ENCODE assay signal across 14 mouse cellular contexts in the genomic region with DNA sequence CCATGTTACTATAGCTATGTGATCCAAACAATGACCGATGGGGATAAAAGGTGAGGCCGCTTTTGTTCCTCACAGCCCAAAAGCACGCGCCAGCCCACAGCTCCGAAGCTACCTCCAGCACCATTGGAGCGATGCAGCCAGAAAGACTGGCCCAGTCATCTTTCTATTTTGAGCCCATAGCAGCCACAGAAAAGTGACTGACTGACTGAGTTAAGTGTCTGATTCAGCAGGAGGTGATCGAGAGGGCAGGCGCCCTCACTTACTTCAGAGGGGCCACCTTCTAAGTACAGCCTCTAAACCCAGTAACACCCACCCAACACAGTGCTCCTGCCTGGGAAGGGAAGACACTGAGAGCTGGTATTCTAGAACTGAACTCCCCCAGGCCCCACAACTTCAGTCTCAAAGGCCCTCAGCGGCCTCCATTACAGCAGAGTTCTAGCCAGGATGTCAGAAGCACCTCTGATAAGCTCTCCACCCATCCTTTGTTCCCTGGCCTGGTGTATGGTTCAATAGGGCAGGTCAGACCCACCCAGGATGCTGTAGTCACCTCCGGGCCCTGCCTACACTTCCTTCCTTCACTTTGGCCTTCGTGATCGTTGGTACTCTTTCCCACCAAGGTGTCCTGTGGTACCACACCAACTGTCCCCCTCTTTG.
DNase-seq lines count a peak whose midpoint lies in the region; ATAC-seq and TF ChIP-seq lines count a peak whose summit lies in the region.
"Had no signal": no experiment of that assay in that cellular context is flagged by ENCODE, and none has a peak within 500 bp of the region (broad histone marks: within the 10 kb centered on the region; RNA-seq: fewer than 3 reads in every experiment).

No protein-coding gene starts in this region.

- no peak for TF ChIP-seq CTCF in gastrocnemius, adult 2 months (IDR thresholded peaks at IDR 0.05)

- H3K4me1 ChIP-seq in midbrain, embryonic 10.5 days: peaks cover 41% of the 10 kb centered on the region
- peaks cover 13% of the 10 kb centered on the region for H3K4me1 ChIP-seq in midbrain, embryonic 16.5 days (ENCODE audit: control insufficient read depth, insufficient read depth, low read length)

- WGBS in midbrain, embryonic 10.5 days: 94% methylated on average over 12 of the region's 12 CpGs
- WGBS in midbrain, embryonic 16.5 days: 94% methylated on average over 12 of the region's 12 CpGs

- H3K4me2 ChIP-seq in midbrain, embryonic 16.5 days (ENCODE audit: low read length): no peak overlapping the region
- H3K4me2 ChIP-seq: forebrain, embryonic 12.5 days; limb, embryonic 15.5 days had no signal

- H3K27ac ChIP-seq in gastrocnemius, adult 2 months: peak overlapping the region; percentile 91
- peak overlapping the region; percentile 1; the same call in 1 of the 2 replicates for H3K27ac ChIP-seq in midbrain, embryonic 10.5 days (replicated peaks)
- H3K27ac ChIP-seq in midbrain, embryonic 16.5 days (ENCODE audit: low read length): no peak overlapping the region
- H3K27ac ChIP-seq: limb, embryonic 15.5 days had no signal

- H3K9ac ChIP-seq in midbrain, embryonic 16.5 days (ENCODE audit: low read depth, low read length): no peak overlapping the region
- H3K9ac ChIP-seq: forebrain, embryonic 12.5 days; limb, embryonic 15.5 days; liver, postnatal 0 days had no signal

- H3K36me3 ChIP-seq in midbrain, embryonic 10.5 days: peaks cover 68% of the 10 kb centered on the region
- no peaks in the 10 kb centered on the region for H3K36me3 ChIP-seq in midbrain, embryonic 16.5 days (ENCODE audit: control insufficient read depth, insufficient read depth, low read length)
- H3K36me3 ChIP-seq: limb, embryonic 15.5 days had no signal

- no peak for ATAC-seq in midbrain, embryonic 16.5 days
- ATAC-seq: liver, postnatal 0 days had no signal

- no peaks in the 10 kb centered on the region for H3K27me3 ChIP-seq in midbrain, embryonic 10.5 days (ENCODE audit: low read depth, poor library complexity, severe bottlenecking)
- no peaks in the 10 kb centered on the region for H3K27me3 ChIP-seq in midbrain, embryonic 16.5 days (ENCODE audit: control insufficient read depth, insufficient read depth, low read depth, low read length)
- H3K27me3 ChIP-seq: forebrain, embryonic 12.5 days; limb, embryonic 15.5 days had no signal

- H3K9me3 ChIP-seq in midbrain, embryonic 10.5 days (replicated peaks): no peaks in the 10 kb centered on the region
- no peaks in the 10 kb centered on the region for H3K9me3 ChIP-seq in midbrain, embryonic 16.5 days (replicated peaks; ENCODE audit: control insufficient read depth, low read length, poor library complexity, severe bottlenecking)
- H3K9me3 ChIP-seq: forebrain, embryonic 12.5 days; limb, embryonic 15.5 days had no signal

- peak; percentile 66 for DNase-seq in gastrocnemius, adult 2 months
- no peak for DNase-seq in gastrocnemius, postnatal 10 days
- no peak for DNase-seq in midbrain, embryonic 10.5 days (ENCODE audit: low spot score)
- peak; percentile 48 to 63 for DNase-seq in heart, postnatal 10 days
- no peak for DNase-seq in spleen, postnatal 4 days (ENCODE audit: low spot score in 2 of 2)
- DNase-seq in adrenal gland, postnatal 14 days: no peak
- no peak for DNase-seq in thymus, postnatal 4 days
- DNase-seq: kidney, adult 11 months; kidney, postnatal 14 days; liver, postnatal 0 days; thymus, postnatal 25 days had no signal

- intact Hi-C loops in gastrocnemius, adult 2 months (cut with DNase I): loop anchor here (2.0 kb wide), 1 partner anchor 64 kb away; the partner anchor contains the start of gene Fgfr2
- intact Hi-C loops in heart, postnatal 10 days (cut with DNase I): no loop called here

- H3K4me3 ChIP-seq in gastrocnemius, adult 2 months: peak overlapping the region; percentile 32
- H3K4me3 ChIP-seq in midbrain, embryonic 10.5 days: no peak overlapping the region
- H3K4me3 ChIP-seq in midbrain, embryonic 16.5 days (ENCODE audit: low read depth, low read length): no peak overlapping the region
- H3K4me3 ChIP-seq: forebrain, embryonic 12.5 days; limb, embryonic 15.5 days had no signal

Comparison
In these comparisons a context has a peak if more than half of its experiments do, and no peak if none do; other contexts are left out.
1. DNase-seq: peak in gastrocnemius, adult 2 months (single experiment) and heart, postnatal 10 days (2 of 2); none in gastrocnemius, postnatal 10 days (single experiment), midbrain, embryonic 10.5 days (single experiment), spleen, postnatal 4 days (0 of 2), adrenal gland, postnatal 14 days (single experiment) and thymus, postnatal 4 days (single experiment).